Mouse (Mus musculus) liver, embryonic 15.5 days (tissue): ENCODE measurements at regions not wholly inside any gene's neighbourhood (a gene's known extent, or its start where the extent isn't known, plus 50 kb on each side); places are given as distances from the start of the nearest gene placed in this dataset.

Source experiments
- ATAC-seq: fragments of 200-750 bp; cut with Nextera tagmentation; 2 replicates; pipeline ENCODE4 v1.8.0; 2017; ENCODE audit warnings: moderate number of reproducible peaks, mild to moderate bottlenecking, moderate library complexity; ENCODE audit not compliant: insufficient read depth
- H3K27ac ChIP-seq: fragments of 300-500 bp; sonication (generic); replicated peaks from 2 replicates; pipeline ENCODE4 v1.5.1; 2015; ENCODE audit warnings: mild to moderate bottlenecking, inconsistent platforms
- H3K27me3 ChIP-seq: fragments of 300-500 bp; sonication (generic); 2 replicates; pipeline ENCODE4 v1.6.1; 2015; ENCODE audit warnings: mild to moderate bottlenecking, inconsistent platforms
- H3K36me3 ChIP-seq: fragments of 300-500 bp; sonication (generic); replicated peaks from 2 replicates; pipeline ENCODE4 v1.6.1; 2015; ENCODE audit warnings: moderate library complexity, mild to moderate bottlenecking, inconsistent platforms
- H3K4me1 ChIP-seq: fragments of 300-500 bp; sonication (generic); replicated peaks from 2 replicates; pipeline ENCODE4 v1.6.1; 2015; ENCODE audit warnings: inconsistent platforms
- H3K4me2 ChIP-seq: fragments of 300-500 bp; sonication (generic); 2 replicates; pipeline ENCODE4 v1.6.1; 2015; ENCODE audit warnings: moderate library complexity, mild to moderate bottlenecking, inconsistent platforms
- H3K4me3 ChIP-seq: fragments of 300-500 bp; sonication (generic); replicated peaks from 2 replicates; pipeline ENCODE4 v1.5.1; 2015; ENCODE audit warnings: mild to moderate bottlenecking, inconsistent platforms
- H3K9ac ChIP-seq: fragments of 300-500 bp; sonication (generic); 2 replicates; pipeline ENCODE4 v1.6.1; 2015; ENCODE audit warnings: moderate library complexity, mild to moderate bottlenecking, inconsistent platforms
- H3K9me3 ChIP-seq: fragments of 300-500 bp; sonication (generic); replicated peaks from 2 replicates; pipeline ENCODE4 v1.6.1; 2016; ENCODE audit warnings: inconsistent platforms
- WGBS: fragments of 180-500 bp; shearing (Covaris S2); methylation state at CpG from one replicate; pipeline ENCODE4 v1.1.7; 2015; ENCODE audit warnings: mixed read lengths; ENCODE audit not compliant: insufficient replicate concordance; 5-methylcytosine and 5-hydroxymethylcytosine counted together

- H3K27me3 ChIP-seq: no peaks in the 10 kb centered on the region
- no peak overlapping the region for H3K4me3 ChIP-seq
- ATAC-seq: no peak
- 48% methylated on average over 1 of the region's 1 CpGs for WGBS
- no peaks in the 10 kb centered on the region for H3K4me1 ChIP-seq
- no peak overlapping the region for H3K27ac ChIP-seq
- no peak overlapping the region for H3K9ac ChIP-seq
- H3K9me3 ChIP-seq: no peaks in the 10 kb centered on the region
- no peak overlapping the region for H3K4me2 ChIP-seq
- H3K36me3 ChIP-seq: no peaks in the 10 kb centered on the region
Observed at GRCm38 (mm10) chr13:99606606-99606990, 90.3 kb upstream of the Map1b start.

GRCm38 (mm10) chr13:99605866-99606605, 89.7 kb upstream of the Map1b start:
- no peak for ATAC-seq

GRCm38 (mm10) chr13:99597891-99598290, 81.6 kb upstream of the Map1b start:
- Histone ChIP-seq H3K4me2 (no peak overlapping the region), H3K9ac (no peak overlapping the region), H3K4me3 (no peak overlapping the region), H3K4me1 (no peaks in the 10 kb centered on the region), H3K27me3 (no peaks in the 10 kb centered on the region), H3K27ac (no peak overlapping the region), H3K36me3 (no peaks in the 10 kb centered on the region), H3K9me3 (no peaks in the 10 kb centered on the region)
- WGBS: 52% methylated on average over 2 of the region's 2 CpGs
- no peak for ATAC-seq

More at GRCm38 (mm10) chr13:99605866-99606605, 89.7 kb upstream of the Map1b start:
- Histone ChIP-seq H3K9ac (no peak overlapping the region), H3K4me3 (no peak overlapping the region), H3K27me3 (no peaks in the 10 kb centered on the region), H3K9me3 (no peaks in the 10 kb centered on the region), H3K27ac (no peak overlapping the region), H3K4me2 (no peak overlapping the region), H3K4me1 (no peaks in the 10 kb centered on the region), H3K36me3 (no peaks in the 10 kb centered on the region)
- 30% methylated on average over 2 of the region's 2 CpGs for WGBS

GRCm38 (mm10) chr13:99593846-99594813, 77.8 kb upstream of the Map1b start:
- Histone ChIP-seq H3K27ac (no peak overlapping the region), H3K4me3 (no peak overlapping the region), H3K27me3 (no peaks in the 10 kb centered on the region; the same call in 1 of the 2 replicates), H3K4me2 (no peak overlapping the region), H3K9me3 (no peaks in the 10 kb centered on the region), H3K36me3 (no peaks in the 10 kb centered on the region), H3K4me1 (no peaks in the 10 kb centered on the region), H3K9ac (no peak overlapping the region)
- ATAC-seq: no peak
- 46% methylated on average over 17 of the region's 17 CpGs for WGBS

GRCm38 (mm10) chr13:99593243-99593635, 76.9 kb upstream of the Map1b start:
- Histone ChIP-seq H3K4me2 (no peak overlapping the region), H3K4me3 (no peak overlapping the region), H3K27me3 (no peaks in the 10 kb centered on the region; the same call in 1 of the 2 replicates), H3K9me3 (no peaks in the 10 kb centered on the region), H3K9ac (no peak overlapping the region), H3K27ac (no peak overlapping the region), H3K4me1 (no peaks in the 10 kb centered on the region), H3K36me3 (no peaks in the 10 kb centered on the region)
- no peak for ATAC-seq
- WGBS: 50% methylated on average over 8 of the region's 8 CpGs

GRCm38 (mm10) chr13:99592596-99593242, 76.4 kb upstream of the Map1b start:
- WGBS: 12% methylated on average over 15 of the region's 15 CpGs
- no peak for ATAC-seq
- no peaks in the 10 kb centered on the region for H3K36me3 ChIP-seq
- H3K4me2 ChIP-seq: no peak overlapping the region
- H3K9me3 ChIP-seq: no peaks in the 10 kb centered on the region
- no peaks in the 10 kb centered on the region; the same call in 1 of the 2 replicates for H3K27me3 ChIP-seq
- no peaks in the 10 kb centered on the region for H3K4me1 ChIP-seq
- H3K9ac ChIP-seq: no peak overlapping the region
- no peak overlapping the region for H3K27ac ChIP-seq
- no peak overlapping the region for H3K4me3 ChIP-seq

GRCm38 (mm10) chr13:99588646-99589045, 72.3 kb upstream of the Map1b start:
- no peak overlapping the region for H3K27ac ChIP-seq
- H3K4me3 ChIP-seq: no peak overlapping the region
- no peak for ATAC-seq
- no peaks in the 10 kb centered on the region for H3K36me3 ChIP-seq
- H3K27me3 ChIP-seq: no peaks in the 10 kb centered on the region; the same call in 1 of the 2 replicates
- H3K4me2 ChIP-seq: no peak overlapping the region
- no peak overlapping the region for H3K9ac ChIP-seq
- no peaks in the 10 kb centered on the region for H3K4me1 ChIP-seq
- WGBS: 52% methylated on average over 8 of the region's 8 CpGs
- H3K9me3 ChIP-seq: no peaks in the 10 kb centered on the region

GRCm38 (mm10) chr13:99583841-99584240, 67.5 kb upstream of the Map1b start:
- H3K27ac ChIP-seq: no peak overlapping the region
- no peak overlapping the region for H3K9ac ChIP-seq
- H3K27me3 ChIP-seq: no peaks in the 10 kb centered on the region
- no peak overlapping the region for H3K4me3 ChIP-seq
- H3K9me3 ChIP-seq: no peaks in the 10 kb centered on the region
- ATAC-seq: no peak
- H3K4me1 ChIP-seq: no peaks in the 10 kb centered on the region
- no peaks in the 10 kb centered on the region for H3K36me3 ChIP-seq
- H3K4me2 ChIP-seq: no peak overlapping the region
- WGBS: 21% methylated on average over 3 of the region's 3 CpGs

GRCm38 (mm10) chr13:99580296-99580695, 64.0 kb upstream of the Map1b start:
- Histone ChIP-seq H3K27me3 (no peaks in the 10 kb centered on the region), H3K4me2 (no peak overlapping the region), H3K4me1 (no peaks in the 10 kb centered on the region), H3K36me3 (no peaks in the 10 kb centered on the region), H3K27ac (no peak overlapping the region), H3K9me3 (no peaks in the 10 kb centered on the region), H3K9ac (no peak overlapping the region), H3K4me3 (no peak overlapping the region)
- WGBS: 79% methylated on average over 5 of the region's 5 CpGs
- ATAC-seq: no peak

- H3K4me1 ChIP-seq: no peaks in the 10 kb centered on the region
- H3K9ac ChIP-seq: no peak overlapping the region
- WGBS: 58% methylated on average over 8 of the region's 8 CpGs
- no peaks in the 10 kb centered on the region for H3K27me3 ChIP-seq
- no peaks in the 10 kb centered on the region for H3K9me3 ChIP-seq
- no peak overlapping the region for H3K4me3 ChIP-seq
- no peak for ATAC-seq
- H3K27ac ChIP-seq: no peak overlapping the region
- H3K4me2 ChIP-seq: no peak overlapping the region
- H3K36me3 ChIP-seq: no peaks in the 10 kb centered on the region
Observed at GRCm38 (mm10) chr13:99579596-99580175, 63.3 kb upstream of the Map1b start.

GRCm38 (mm10) chr13:99577686-99578085, 61.3 kb upstream of the Map1b start:
- Histone ChIP-seq H3K36me3 (no peaks in the 10 kb centered on the region), H3K4me1 (no peaks in the 10 kb centered on the region), H3K9me3 (no peaks in the 10 kb centered on the region), H3K9ac (no peak overlapping the region), H3K27ac (no peak overlapping the region), H3K4me3 (no peak overlapping the region), H3K4me2 (no peak overlapping the region), H3K27me3 (no peaks in the 10 kb centered on the region)
- ATAC-seq: no peak
- WGBS: 58% methylated on average over 4 of the region's 4 CpGs
